10 mouse cellular contexts compared by ENCODE assay signal in genomic region chr10:80430375-80430980, GRCm38 (mm10). TPM values are rescaled to one million over a fixed set of nuclear protein-coding genes. Genes with fewer than 3 reads are reported as not detected.
DNase-seq lines count a peak whose midpoint lies in the region; ATAC-seq and TF ChIP-seq lines count a peak whose summit lies in the region.
"Had no signal": no experiment of that assay in that cellular context is flagged by ENCODE, and none has a peak within 500 bp of the region (broad histone marks: within the 10 kb centered on the region; RNA-seq: fewer than 3 reads in every experiment).

No protein-coding gene starts in this region.

- 0 out of 2 replicates have a peak overlapping the region, but pooled peaks have one; percentile 3 for H3K4me2 ChIP-seq in hindbrain, embryonic 11.5 days (replicated peaks; ENCODE audit: low read depth, low read length)
- H3K4me2 ChIP-seq in hindbrain, embryonic 16.5 days (ENCODE audit: low read length): no peak overlapping the region
- H3K4me2 ChIP-seq in limb, embryonic 12.5 days: peak overlapping the region; percentile 95

- H3K9ac ChIP-seq in hindbrain, embryonic 11.5 days (ENCODE audit: low read depth, low read length): no peak overlapping the region; the same call in 1 of the 2 replicates
- no peak overlapping the region; the same call in 1 of the 2 replicates for H3K9ac ChIP-seq in hindbrain, embryonic 16.5 days (ENCODE audit: low read depth, low read length)
- H3K9ac ChIP-seq in limb, embryonic 12.5 days (replicated peaks): peak overlapping the region; percentile 100; the same call in 1 of the 2 replicates

- TF ChIP-seq CTCF in kidney, adult 2 months (conservative IDR thresholded peaks at IDR 0.05; ENCODE audit: insufficient read depth, insufficient read length, low read depth, low read length): no peak

- ATAC-seq in hindbrain, embryonic 11.5 days (ENCODE audit: low FRiP score): no peak
- ATAC-seq in hindbrain, embryonic 16.5 days: no peak
- ATAC-seq in limb, embryonic 12.5 days (ENCODE audit: insufficient number of reproducible peaks, insufficient read depth, low FRiP score, low TSS enrichment, low read depth): no peak
- ATAC-seq in megakaryocyte-erythroid progenitor cell, adult 5-6 weeks (replicated peaks; ENCODE audit: low FRiP score, low TSS enrichment, poor library complexity, severe bottlenecking): no peak

- no peaks in the 10 kb centered on the region for H3K9me3 ChIP-seq in hindbrain, embryonic 11.5 days (ENCODE audit: control insufficient read depth, low read length)
- no peaks in the 10 kb centered on the region for H3K9me3 ChIP-seq in hindbrain, embryonic 16.5 days (ENCODE audit: control insufficient read depth, low read length)
- peaks cover 5% of the 10 kb centered on the region; the same call in 1 of the 2 replicates for H3K9me3 ChIP-seq in limb, embryonic 12.5 days

- H3K4me1 ChIP-seq in hindbrain, embryonic 11.5 days (replicated peaks; ENCODE audit: control insufficient read depth, insufficient read depth, low read length): 0 out of 2 replicates have a peak, but pooled peaks cover 2% of the 10 kb centered on the region
- H3K4me1 ChIP-seq in hindbrain, embryonic 16.5 days (ENCODE audit: control insufficient read depth, insufficient read depth, low read depth, low read length): peaks cover 19% of the 10 kb centered on the region
- peaks cover 20% of the 10 kb centered on the region for H3K4me1 ChIP-seq in limb, embryonic 12.5 days (replicated peaks)
- 0 out of 2 replicates have a peak, but pooled peaks cover 8% of the 10 kb centered on the region for H3K4me1 ChIP-seq in kidney, adult 2 months (ENCODE audit: control insufficient read depth, insufficient read depth, low read length)

- 77% methylated on average over 6 of the region's 8 CpGs for WGBS in hindbrain, embryonic 11.5 days
- WGBS in hindbrain, embryonic 16.5 days: 72% methylated on average over 8 of the region's 8 CpGs
- WGBS in limb, embryonic 12.5 days: 75% methylated on average over 8 of the region's 8 CpGs
- 53% methylated on average over 7 of the region's 8 CpGs for WGBS in kidney, adult 2 months

- peaks cover 35% of the 10 kb centered on the region for H3K36me3 ChIP-seq in hindbrain, embryonic 11.5 days (ENCODE audit: control insufficient read depth, insufficient read depth, low read length)
- H3K36me3 ChIP-seq in hindbrain, embryonic 16.5 days (ENCODE audit: control insufficient read depth, insufficient read depth, low read length): peaks cover 37% of the 10 kb centered on the region
- peaks cover 58% of the 10 kb centered on the region for H3K36me3 ChIP-seq in limb, embryonic 12.5 days
- no peaks in the 10 kb centered on the region for H3K36me3 ChIP-seq in kidney, adult 2 months (ENCODE audit: control insufficient read depth, insufficient read depth, low read length)

- no peak for DNase-seq in hindbrain, embryonic 11.5 days (ENCODE audit: low spot score)
- peak; percentile 72 for DNase-seq in A20 (ENCODE audit: low read depth, low spot score)
- peak; percentile 48 for DNase-seq in R1 (ENCODE audit: low read depth, low spot score)
- DNase-seq in urinary bladder, adult 2 months (ENCODE audit: low spot score): no peak
- no peak for DNase-seq in kidney, adult 2 months
- DNase-seq: adrenal gland, postnatal 36 days; lung, embryonic 14.5 days had no signal

- no peak overlapping the region for H3K27ac ChIP-seq in hindbrain, embryonic 11.5 days (ENCODE audit: low read depth, low read length)
- H3K27ac ChIP-seq in hindbrain, embryonic 16.5 days (ENCODE audit: low read depth, low read length): no peak overlapping the region
- no peak overlapping the region for H3K27ac ChIP-seq in limb, embryonic 12.5 days
- no peak overlapping the region for H3K27ac ChIP-seq in kidney, adult 2 months (ENCODE audit: insufficient read depth, low read depth, low read length)

- H3K27me3 ChIP-seq in hindbrain, embryonic 11.5 days (ENCODE audit: control insufficient read depth, insufficient read depth, low read length): no peaks in the 10 kb centered on the region
- H3K27me3 ChIP-seq in hindbrain, embryonic 16.5 days (replicated peaks; ENCODE audit: control insufficient read depth, insufficient read depth, low read length): no peaks in the 10 kb centered on the region
- no peaks in the 10 kb centered on the region for H3K27me3 ChIP-seq in limb, embryonic 12.5 days
- H3K27me3 ChIP-seq in kidney, adult 2 months (replicated peaks; ENCODE audit: control insufficient read depth, insufficient read depth, low read length): no peaks in the 10 kb centered on the region

- no peak for TF ChIP-seq POLR2A in kidney, adult 2 months (IDR thresholded peaks at IDR 0.05; ENCODE audit: low read depth, low read length)

- no peak overlapping the region for H3K4me3 ChIP-seq in hindbrain, embryonic 11.5 days (ENCODE audit: low read depth, low read length)
- H3K4me3 ChIP-seq in hindbrain, embryonic 16.5 days (ENCODE audit: low read length): no peak overlapping the region
- H3K4me3 ChIP-seq in limb, embryonic 12.5 days (replicated peaks): peak overlapping the region; percentile 97; the same call in 1 of the 2 replicates
- H3K4me3 ChIP-seq in kidney, adult 2 months (ENCODE audit: insufficient read depth, low read depth, low read length): no peak overlapping the region

RNA-seq across cellular contexts. Expression of gene Tcf3, which starts 3.0 kb away (rescaled TPM):
- polyA plus RNA-seq in hindbrain, embryonic 11.5 days (2014; fragmentation: Nextera tagmentation; extraction: Ambion mirVana): 110 and 130 TPM in 2 replicates
- 32.5 and 45.3 TPM in 2 replicates for polyA plus RNA-seq in hindbrain, embryonic 16.5 days (2015; fragmentation: Nextera tagmentation; extraction: Ambion mirVana)
- polyA plus RNA-seq in limb, embryonic 12.5 days (2016; fragmentation: Nextera tagmentation; extraction: Ambion mirVana): 247 and 274 TPM in 2 replicates
- polyA plus RNA-seq in urinary bladder, adult 2 months (2012; rRNA removed): 29.7 and 35.4 TPM in 2 replicates
- total RNA-seq in megakaryocyte-erythroid progenitor cell, adult 5-6 weeks (2014; fragmentation: Nextera tagmentation): 154 and 175 TPM in 2 replicates
- 57.9 and 99.8 TPM in 2 replicates for total RNA-seq in megakaryocyte-erythroid progenitor cell, adult 5-6 weeks (2017)
- 33.3 and 38.6 TPM in 2 replicates for polyA plus RNA-seq in kidney, adult 2 months (2012; rRNA removed)

RNA-seq across cellular contexts. Expression of gene Uqcr11, which starts 23.8 kb away (rescaled TPM):
- polyA plus RNA-seq in hindbrain, embryonic 11.5 days (2014; fragmentation: Nextera tagmentation; extraction: Ambion mirVana): 466 and 480 TPM in 2 replicates
- polyA plus RNA-seq in hindbrain, embryonic 16.5 days (2015; fragmentation: Nextera tagmentation; extraction: Ambion mirVana): 704 and 759 TPM in 2 replicates
- polyA plus RNA-seq in limb, embryonic 12.5 days (2016; fragmentation: Nextera tagmentation; extraction: Ambion mirVana): 416 and 437 TPM in 2 replicates
- polyA plus RNA-seq in urinary bladder, adult 2 months (2012; rRNA removed): 883 and 983 TPM in 2 replicates
- total RNA-seq in megakaryocyte-erythroid progenitor cell, adult 5-6 weeks (2014; fragmentation: Nextera tagmentation): 485 and 702 TPM in 2 replicates
- 241 and 254 TPM in 2 replicates for total RNA-seq in megakaryocyte-erythroid progenitor cell, adult 5-6 weeks (2017)
- 3,960 and 3,968 TPM in 2 replicates for polyA plus RNA-seq in kidney, adult 2 months (2012; rRNA removed)

RNA-seq across cellular contexts. Expression of gene Mbd3, which starts 31.1 kb away (rescaled TPM):
- polyA plus RNA-seq in hindbrain, embryonic 11.5 days (2014; fragmentation: Nextera tagmentation; extraction: Ambion mirVana): 227 and 240 TPM in 2 replicates
- 196 and 207 TPM in 2 replicates for polyA plus RNA-seq in hindbrain, embryonic 16.5 days (2015; fragmentation: Nextera tagmentation; extraction: Ambion mirVana)
- polyA plus RNA-seq in limb, embryonic 12.5 days (2016; fragmentation: Nextera tagmentation; extraction: Ambion mirVana): 361 and 364 TPM in 2 replicates
- polyA plus RNA-seq in urinary bladder, adult 2 months (2012; rRNA removed): 112 and 119 TPM in 2 replicates
- total RNA-seq in megakaryocyte-erythroid progenitor cell, adult 5-6 weeks (2014; fragmentation: Nextera tagmentation): 105 and 113 TPM in 2 replicates
- total RNA-seq in megakaryocyte-erythroid progenitor cell, adult 5-6 weeks (2017): 80.0 and 93.8 TPM in 2 replicates
- polyA plus RNA-seq in kidney, adult 2 months (2012; rRNA removed): 143 and 151 TPM in 2 replicates

RNA-seq across cellular contexts. Expression of gene Mex3d, which starts 43.0 kb away (rescaled TPM):
- polyA plus RNA-seq in hindbrain, embryonic 11.5 days (2014; fragmentation: Nextera tagmentation; extraction: Ambion mirVana): 13.4 and 14.7 TPM in 2 replicates
- polyA plus RNA-seq in hindbrain, embryonic 16.5 days (2015; fragmentation: Nextera tagmentation; extraction: Ambion mirVana): 9.1 and 9.2 TPM in 2 replicates
- 12.5 and 15.2 TPM in 2 replicates for polyA plus RNA-seq in limb, embryonic 12.5 days (2016; fragmentation: Nextera tagmentation; extraction: Ambion mirVana)
- polyA plus RNA-seq in urinary bladder, adult 2 months (2012; rRNA removed): 11.2 and 11.5 TPM in 2 replicates
- total RNA-seq in megakaryocyte-erythroid progenitor cell, adult 5-6 weeks (2014; fragmentation: Nextera tagmentation): 8.0 and 9.1 TPM in 2 replicates
- 13.0 and 14.7 TPM in 2 replicates for total RNA-seq in megakaryocyte-erythroid progenitor cell, adult 5-6 weeks (2017)
- 7.9 and 11.9 TPM in 2 replicates for polyA plus RNA-seq in kidney, adult 2 months (2012; rRNA removed)

Comparison
In these comparisons a context has a peak if more than half of its experiments do, and no peak if none do; other contexts are left out.
1. DNase-seq: peak in A20 (single experiment) and R1 (single experiment); none in hindbrain, embryonic 11.5 days (single experiment), urinary bladder, adult 2 months (single experiment) and kidney, adult 2 months (single experiment).